Mouse (Mus musculus) neural tube, embryonic 15.5 days (tissue): ENCODE measurements around the gene Serpinh1. TPM values are rescaled to one million over a fixed set of nuclear protein-coding genes. Genes with fewer than 3 reads are reported as not detected.

ENCODE experiments used
- ATAC-seq: fragments of 200-750 bp; cut with Nextera tagmentation; 2 replicates; pipeline ENCODE4 v1.8.0; 2017; ENCODE audit warnings: mild to moderate bottlenecking, moderate TSS enrichment, moderate library complexity; ENCODE audit not compliant: low FRiP score
- H3K27ac ChIP-seq: fragments of 300-500 bp; sonication (generic); replicated peaks from 2 replicates; pipeline ENCODE4 v1.5.1; 2015; ENCODE audit warnings: mild to moderate bottlenecking, inconsistent platforms
- H3K27me3 ChIP-seq: fragments of 300-500 bp; sonication (generic); replicated peaks from 2 replicates; pipeline ENCODE4 v1.6.1; 2015; ENCODE audit warnings: inconsistent platforms
- H3K36me3 ChIP-seq: fragments of 300-500 bp; sonication (generic); 2 replicates; pipeline ENCODE4 v1.6.1; 2015; ENCODE audit warnings: inconsistent platforms
- H3K4me1 ChIP-seq: fragments of 300-500 bp; sonication (generic); 2 replicates; pipeline ENCODE4 v1.6.1; 2015; ENCODE audit warnings: inconsistent platforms
- H3K4me2 ChIP-seq: fragments of 300-500 bp; sonication (generic); 2 replicates; pipeline ENCODE4 v1.6.1; 2015; ENCODE audit warnings: inconsistent platforms, mild to moderate bottlenecking, moderate library complexity
- H3K4me3 ChIP-seq: fragments of 300-500 bp; sonication (generic); replicated peaks from 2 replicates; pipeline ENCODE4 v1.5.1; 2015; ENCODE audit warnings: mild to moderate bottlenecking, inconsistent platforms
- H3K9ac ChIP-seq: fragments of 300-500 bp; sonication (generic); replicated peaks from 2 replicates; pipeline ENCODE4 v1.6.1; 2015; ENCODE audit warnings: mild to moderate bottlenecking, inconsistent platforms
- H3K9me3 ChIP-seq: fragments of 300-500 bp; sonication (generic); replicated peaks from 2 replicates; pipeline ENCODE4 v1.6.1; 2016; ENCODE audit warnings: inconsistent platforms
- WGBS: fragments of 180-500 bp; shearing (Covaris S2); methylation state at CpG from one replicate; pipeline ENCODE4 v1.1.7; 2015; ENCODE audit warnings: mixed read lengths; 5-methylcytosine and 5-hydroxymethylcytosine counted together
- polyA plus RNA-seq: library from polyadenylated mRNA; unstranded; fragments of >200 nt; fragmentation: Nextera tagmentation; extraction: Ambion mirVana; gene quantifications from 2 replicates; pipeline ENCODE4 v1.2.1, GENCODE M21; 2015

The Serpinh1 gene
- polyA plus RNA-seq, 1 experiment from 2014 or later, result 332 TPM

- no peak overlapping the region for H3K9ac ChIP-seq
- peaks cover 49% of the 10 kb centered on the region for H3K4me1 ChIP-seq
- no peak overlapping the region for H3K27ac ChIP-seq
- no peak overlapping the region for H3K4me3 ChIP-seq
- no peaks in the 10 kb centered on the region for H3K9me3 ChIP-seq
- H3K27me3 ChIP-seq, result no peaks in the 10 kb centered on the region
- no peak overlapping the region for H3K4me2 ChIP-seq
- peaks cover 38% of the 10 kb centered on the region for H3K36me3 ChIP-seq
- 37% methylated on average over 7 of the region's 7 CpGs for WGBS
- ATAC-seq, result no peak
These were observed 35.6 kb downstream of the Serpinh1 start for GRCm38 (mm10) chr7:99317475-99317874.

GRCm38 (mm10) chr7:99316207-99316606, 36.8 kb downstream of the Serpinh1 start:
- WGBS, result 59% methylated on average over 7 of the region's 7 CpGs
- Histone ChIP-seq H3K27me3 (no peaks in the 10 kb centered on the region), H3K9me3 (no peaks in the 10 kb centered on the region), H3K4me1 (peaks cover 62% of the 10 kb centered on the region), H3K9ac (no peak overlapping the region), H3K4me2 (no peak overlapping the region), H3K36me3 (peaks cover 30% of the 10 kb centered on the region), H3K27ac (peak overlapping the region; percentile 33; the same call in 1 of the 2 replicates), H3K4me3 (no peak overlapping the region)
- no peak for ATAC-seq

GRCm38 (mm10) chr7:99314565-99314964, 38.5 kb downstream of the Serpinh1 start:
- H3K27me3 ChIP-seq, result no peaks in the 10 kb centered on the region
- 87% methylated on average over 4 of the region's 4 CpGs for WGBS
- H3K9me3 ChIP-seq, result no peaks in the 10 kb centered on the region
- H3K36me3 ChIP-seq, result peaks cover 28% of the 10 kb centered on the region
- H3K9ac ChIP-seq, result no peak overlapping the region
- H3K4me2 ChIP-seq, result no peak overlapping the region
- peaks cover 58% of the 10 kb centered on the region for H3K4me1 ChIP-seq
- 0 out of 2 replicates have a peak overlapping the region, but pooled peaks have one; percentile 28 for H3K27ac ChIP-seq
- no peak overlapping the region for H3K4me3 ChIP-seq
- no peak for ATAC-seq

GRCm38 (mm10) chr7:99313253-99313652, 39.8 kb downstream of the Serpinh1 start:
- peak; percentile 36; the same call in 1 of the 2 replicates for ATAC-seq

DNA sequence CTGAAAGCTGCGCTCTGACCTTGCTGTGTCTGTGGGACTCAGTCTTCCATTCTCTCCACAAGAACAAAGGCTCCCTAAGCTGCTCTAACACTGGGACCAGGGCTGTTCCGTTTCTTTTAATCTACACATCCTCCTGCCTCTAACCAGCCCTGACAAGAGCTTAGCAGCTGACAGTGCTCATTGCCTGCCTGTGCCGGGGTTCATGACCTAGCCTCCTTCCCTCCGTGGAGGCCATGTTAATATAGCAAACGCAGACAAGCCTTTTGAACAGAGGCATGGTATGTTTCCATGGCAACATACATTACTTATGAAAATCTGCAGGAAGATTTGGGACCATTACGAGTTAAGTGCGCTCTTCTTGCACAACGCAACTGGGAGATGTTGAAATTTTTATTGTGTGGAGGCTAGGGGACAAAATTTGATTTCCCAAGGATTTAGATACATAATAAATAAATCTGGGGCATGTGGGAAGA, 40.3 kb downstream of the Serpinh1 start:
- no peaks in the 10 kb centered on the region for H3K9me3 ChIP-seq
- peaks cover 60% of the 10 kb centered on the region for H3K4me1 ChIP-seq
- no peak overlapping the region for H3K4me3 ChIP-seq
- ATAC-seq, result peak; percentile 80
- H3K9ac ChIP-seq, result 0 out of 2 replicates have a peak overlapping the region, but pooled peaks have one; percentile 29
- peaks cover 21% of the 10 kb centered on the region for H3K36me3 ChIP-seq
- 15% methylated on average over 8 of the region's 8 CpGs for WGBS
- H3K27me3 ChIP-seq, result no peaks in the 10 kb centered on the region
- peak overlapping the region; percentile 37 for H3K4me2 ChIP-seq
- peak overlapping the region; percentile 92 for H3K27ac ChIP-seq

More at GRCm38 (mm10) chr7:99313253-99313652, 39.8 kb downstream of the Serpinh1 start:
- Histone ChIP-seq H3K36me3 (peaks cover 27% of the 10 kb centered on the region), H3K9me3 (no peaks in the 10 kb centered on the region), H3K4me3 (no peak overlapping the region), H3K27ac (peak overlapping the region; percentile 92), H3K9ac (no peak overlapping the region), H3K4me1 (peaks cover 58% of the 10 kb centered on the region), H3K4me2 (peak overlapping the region; percentile 37), H3K27me3 (no peaks in the 10 kb centered on the region)
- 42% methylated on average over 8 of the region's 8 CpGs for WGBS

GRCm38 (mm10) chr7:99312058-99312457, 41.0 kb downstream of the Serpinh1 start:
- H3K9ac ChIP-seq, result peak overlapping the region; percentile 29
- H3K4me1 ChIP-seq, result peaks cover 60% of the 10 kb centered on the region
- peak overlapping the region; percentile 37 for H3K4me2 ChIP-seq
- 32% methylated on average over 4 of the region's 4 CpGs for WGBS
- no peaks in the 10 kb centered on the region for H3K27me3 ChIP-seq
- H3K9me3 ChIP-seq, result no peaks in the 10 kb centered on the region
- H3K36me3 ChIP-seq, result peaks cover 15% of the 10 kb centered on the region
- H3K27ac ChIP-seq, result peak overlapping the region; percentile 92
- H3K4me3 ChIP-seq, result no peak overlapping the region
- peak; percentile 60 for ATAC-seq

- H3K27ac ChIP-seq, result peak overlapping the region; percentile 92
- 22% methylated on average over 7 of the region's 7 CpGs for WGBS
- peaks cover 9% of the 10 kb centered on the region for H3K36me3 ChIP-seq
- no peak overlapping the region for H3K9ac ChIP-seq
- peak; percentile 16; the same call in 1 of the 2 replicates for ATAC-seq
- H3K27me3 ChIP-seq, result no peaks in the 10 kb centered on the region
- no peak overlapping the region for H3K4me3 ChIP-seq
- H3K9me3 ChIP-seq, result no peaks in the 10 kb centered on the region
- peak overlapping the region; percentile 37 for H3K4me2 ChIP-seq
- peaks cover 63% of the 10 kb centered on the region for H3K4me1 ChIP-seq
These were observed 41.6 kb downstream of the Serpinh1 start for GRCm38 (mm10) chr7:99311433-99311832.

DNA sequence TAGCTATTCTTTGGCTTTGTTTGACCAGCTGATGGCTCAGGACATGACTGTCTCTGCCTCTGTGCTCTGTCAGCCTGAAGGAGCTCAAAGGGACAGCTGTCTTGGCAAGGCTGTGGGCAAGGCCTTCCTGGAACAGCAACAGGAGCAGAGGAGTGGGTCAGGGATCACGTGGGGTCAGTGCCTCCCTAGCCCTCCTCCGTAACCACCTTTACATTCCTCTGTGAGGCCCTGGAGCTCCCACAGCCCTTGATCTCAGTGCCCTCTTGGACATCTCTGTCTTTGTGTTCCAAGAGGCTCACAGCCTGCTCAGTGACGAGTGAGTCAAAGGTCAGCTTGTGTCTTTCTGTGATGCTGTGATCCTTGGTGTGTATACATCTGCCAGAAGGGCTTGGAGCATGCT, 46.4 kb downstream of the Serpinh1 start:
- WGBS, result 31% methylated on average over 3 of the region's 3 CpGs
- H3K9me3 ChIP-seq, result no peaks in the 10 kb centered on the region
- ATAC-seq, result no peak
- no peak overlapping the region for H3K4me2 ChIP-seq
- no peaks in the 10 kb centered on the region for H3K36me3 ChIP-seq
- H3K27me3 ChIP-seq, result no peaks in the 10 kb centered on the region
- H3K4me1 ChIP-seq, result peaks cover 78% of the 10 kb centered on the region
- H3K27ac ChIP-seq, result peak overlapping the region; percentile 35; the same call in 1 of the 2 replicates
- H3K9ac ChIP-seq, result no peak overlapping the region
- no peak overlapping the region for H3K4me3 ChIP-seq

DNA sequence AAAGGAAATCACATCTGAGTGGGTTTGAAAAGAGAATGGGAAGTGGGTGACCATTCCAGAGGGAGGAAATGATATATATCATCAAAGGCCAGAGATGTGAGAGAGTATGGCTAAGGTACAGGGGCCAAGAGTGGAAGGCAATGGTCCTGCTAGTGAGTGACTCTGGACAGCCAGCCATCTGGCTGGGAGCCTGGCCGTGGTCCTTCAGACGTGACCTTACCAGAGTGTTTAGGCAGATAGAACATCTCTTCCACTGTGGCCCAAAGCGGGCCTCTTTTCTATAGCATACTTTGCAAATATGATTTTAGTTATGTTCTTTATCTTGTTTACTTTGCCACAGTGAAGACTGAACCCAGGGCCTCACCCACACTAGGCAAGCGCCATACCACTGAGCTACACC, 47.4 kb downstream of the Serpinh1 start:
- Histone ChIP-seq H3K27me3 (no peaks in the 10 kb centered on the region), H3K4me2 (no peak overlapping the region), H3K9ac (no peak overlapping the region), H3K4me1 (peaks cover 71% of the 10 kb centered on the region), H3K27ac (no peak overlapping the region), H3K4me3 (no peak overlapping the region), H3K9me3 (no peaks in the 10 kb centered on the region), H3K36me3 (no peaks in the 10 kb centered on the region)
- 91% methylated on average over 4 of the region's 4 CpGs for WGBS
- ATAC-seq, result no peak

- WGBS, result 29% methylated on average over 5 of the region's 5 CpGs
- Histone ChIP-seq H3K4me3 (no peak overlapping the region), H3K36me3 (no peaks in the 10 kb centered on the region), H3K27ac (peak overlapping the region; percentile 73), H3K27me3 (no peaks in the 10 kb centered on the region), H3K4me1 (peaks cover 70% of the 10 kb centered on the region), H3K9me3 (no peaks in the 10 kb centered on the region), H3K4me2 (no peak overlapping the region), H3K9ac (no peak overlapping the region)
- ATAC-seq, result peak; percentile 68
These were observed 48.1 kb downstream of the Serpinh1 start for GRCm38 (mm10) chr7:99304949-99305372.

GRCm38 (mm10) chr7:99304029-99304428, 49.0 kb downstream of the Serpinh1 start:
- no peaks in the 10 kb centered on the region for H3K36me3 ChIP-seq
- no peaks in the 10 kb centered on the region for H3K9me3 ChIP-seq
- H3K4me1 ChIP-seq, result peaks cover 64% of the 10 kb centered on the region
- H3K27ac ChIP-seq, result peak overlapping the region; percentile 73
- no peak overlapping the region for H3K9ac ChIP-seq
- H3K27me3 ChIP-seq, result no peaks in the 10 kb centered on the region
- no peak overlapping the region for H3K4me2 ChIP-seq
- 25% methylated on average over 6 of the region's 6 CpGs for WGBS
- H3K4me3 ChIP-seq, result no peak overlapping the region
- ATAC-seq, result no peak

DNA sequence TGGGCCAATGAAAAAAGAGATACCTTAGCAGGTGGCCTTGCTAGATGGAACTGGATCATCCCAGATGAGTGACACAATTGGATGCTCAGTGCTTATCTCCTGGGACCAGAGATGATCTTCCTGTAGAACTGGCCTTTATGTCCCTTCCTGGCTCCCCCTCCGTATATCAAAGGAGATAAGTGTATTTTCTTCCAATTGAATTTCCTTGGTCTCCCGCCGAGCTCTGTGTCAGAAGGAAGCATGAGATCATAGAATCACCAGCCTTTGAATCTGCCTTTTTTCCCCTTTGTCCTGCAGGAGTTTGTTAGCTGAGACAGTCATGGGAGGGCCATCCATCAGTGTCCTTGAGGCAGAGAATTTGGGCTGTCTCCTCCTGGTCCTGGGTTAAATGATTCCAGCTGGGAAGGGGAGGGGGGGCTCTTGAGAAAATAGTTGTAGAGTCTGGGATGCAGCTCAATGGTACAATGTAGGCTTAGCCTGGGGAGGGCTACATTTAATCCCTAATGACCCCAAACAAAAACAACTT, 52.3 kb downstream of the Serpinh1 start:
- H3K9me3 ChIP-seq, result no peaks in the 10 kb centered on the region
- H3K36me3 ChIP-seq, result no peaks in the 10 kb centered on the region
- no peak overlapping the region for H3K4me2 ChIP-seq
- no peak overlapping the region for H3K27ac ChIP-seq
- no peaks in the 10 kb centered on the region for H3K27me3 ChIP-seq
- H3K4me1 ChIP-seq, result peaks cover 43% of the 10 kb centered on the region
- 12% methylated on average over 3 of the region's 3 CpGs for WGBS
- H3K4me3 ChIP-seq, result no peak overlapping the region
- H3K9ac ChIP-seq, result no peak overlapping the region
- ATAC-seq, result no peak
